Mouse (Mus musculus) left cerebral cortex, postnatal 4 days (tissue): ENCODE results near the gene Dusp19. TPM values are rescaled to one million over a fixed set of nuclear protein-coding genes. Genes with fewer than 3 reads are reported as not detected.

Experiments
- DNase-seq: peaks from one replicate; pipeline ENCODE4 v3.0.0-alpha.2; 2022
- intact Hi-C: fragments of 180-260 bp; cut with DNase I; formaldehyde crosslinking; loops from one replicate; pipeline ENCODE4 v1.15.1; 2025
- microRNA-seq: library from miRNA; unstranded; fragments of <30 nt; microRNA quantifications from one replicate; pipeline ENCODE4 v1.2.0, GENCODE M21; 2022
- total RNA-seq, 2 experiments: library from RNA; stranded (reverse); gene quantifications; 2 replicates each; pipeline ENCODE4 v1.2.3; 2021

The Dusp19 gene
- total RNA-seq, 2 experiments from 2014 or later: 19.0 to 23.7 TPM

GRCm38 (mm10) chr2:80632336-80633026 is 15.6 kb downstream of the Dusp19 start:
- intact Hi-C loops: no loop called here
- DNase-seq: no peak

GRCm38 (mm10) chr2:80638364-80639241 is 21.8 kb downstream of the Dusp19 start:
- peak; percentile 90 for DNase-seq
- intact Hi-C loops: no loop called here

- DNase-seq: no peak
- intact Hi-C loops: no loop called here
Observed at GRCm38 (mm10) chr2:80639398-80639797, 22.6 kb downstream of the Dusp19 start.

- DNase-seq: no peak
- intact Hi-C loops: no loop called here
Observed at GRCm38 (mm10) chr2:80639864-80640263, 23.0 kb downstream of the Dusp19 start.

- DNase-seq: no peak
- intact Hi-C loops: no loop called here
Observed at GRCm38 (mm10) chr2:80661414-80661813, 44.6 kb downstream of the Dusp19 start.

- intact Hi-C loops: no loop called here
- DNase-seq: no peak
Observed at GRCm38 (mm10) chr2:80662682-80663081, 45.8 kb downstream of the Dusp19 start.

- intact Hi-C loops: no loop called here
- peak; percentile 38 for DNase-seq
Observed at GRCm38 (mm10) chr2:80667396-80667964, 50.6 kb downstream of the Dusp19 start.

- intact Hi-C loops: no loop called here
- DNase-seq: no peak
Observed at GRCm38 (mm10) chr2:80669868-80670666, 53.2 kb downstream of the Dusp19 start.

- intact Hi-C loops: no loop called here
- DNase-seq: no peak
Observed at GRCm38 (mm10) chr2:80678803-80679202, 62.0 kb downstream of the Dusp19 start.

Small RNA genes within 50 kb of the gene (microRNA-seq; reads per million reads assigned to microRNA genes)
- gene Mir684-1: not detected

Other genes starting within 250 kb of the Dusp19 start
- gene Frzb, start 169.4 kb upstream of the Dusp19 start, total RNA-seq: 1 to 10 TPM; 7.2 to 7.7 TPM
- 100 to 1,000 TPM; 250 to 254 TPM for gene Nckap1, start 35.7 kb upstream of the Dusp19 start, total RNA-seq
- 10 to 100 TPM; 26.5 to 28.1 TPM for gene Nup35, start 191 bp downstream of the Dusp19 start, total RNA-seq